Mouse (Mus musculus) naive thymus-derived CD4-positive, alpha-beta T cell, adult 5 months (primary cell): ENCODE data around the gene Aebp1. TPM values are rescaled to one million over a fixed set of nuclear protein-coding genes. Genes with fewer than 3 reads are reported as not detected.

Experiments
- polyA plus RNA-seq: library from polyadenylated mRNA; unstranded; fragments of 100-300 nt; shearing (Covaris generic); gene quantifications from one replicate; pipeline ENCODE4 v1.2.1, GENCODE M21; 2017

Gene Aebp1
- polyA plus RNA-seq: 0.14 TPM

DNA sequence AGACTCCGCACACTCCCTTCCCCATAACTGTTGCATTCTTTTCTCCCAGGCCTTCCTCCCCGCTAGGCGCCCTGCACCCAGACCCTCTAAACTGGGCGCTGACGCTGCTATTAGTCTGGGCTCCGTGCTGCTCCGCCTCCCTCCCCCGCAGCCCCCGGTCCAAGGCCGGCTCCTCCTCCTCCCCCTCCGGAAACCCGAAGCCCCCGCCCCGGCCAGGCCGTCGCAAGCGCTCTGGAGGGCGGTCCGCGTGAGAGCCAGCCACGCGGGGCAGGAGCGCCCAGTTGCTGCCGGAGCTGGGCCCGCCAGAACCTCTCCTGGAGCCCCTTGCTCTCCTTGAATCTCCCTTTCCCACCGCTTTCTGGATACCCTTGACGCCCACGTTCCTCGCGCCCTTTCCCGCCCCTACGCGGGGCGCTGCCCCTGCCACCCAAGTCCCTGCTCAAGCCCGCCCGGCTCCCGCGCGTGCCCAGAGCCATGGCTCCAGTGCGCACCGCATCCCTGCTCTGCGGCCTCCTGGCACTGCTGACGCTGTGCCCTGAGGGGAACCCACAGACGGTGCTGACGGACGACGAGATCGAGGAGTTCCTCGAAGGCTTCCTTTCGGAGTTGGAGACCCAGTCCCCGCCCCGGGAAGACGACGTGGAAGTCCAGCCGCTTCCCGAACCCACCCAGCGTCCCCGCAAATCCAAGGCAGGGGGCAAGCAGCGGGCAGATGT, at the start of gene Aebp1:
Gene Aebp1 (plus strand): TSS at position 270 of the 716 bp plus-strand sequence.

DNA sequence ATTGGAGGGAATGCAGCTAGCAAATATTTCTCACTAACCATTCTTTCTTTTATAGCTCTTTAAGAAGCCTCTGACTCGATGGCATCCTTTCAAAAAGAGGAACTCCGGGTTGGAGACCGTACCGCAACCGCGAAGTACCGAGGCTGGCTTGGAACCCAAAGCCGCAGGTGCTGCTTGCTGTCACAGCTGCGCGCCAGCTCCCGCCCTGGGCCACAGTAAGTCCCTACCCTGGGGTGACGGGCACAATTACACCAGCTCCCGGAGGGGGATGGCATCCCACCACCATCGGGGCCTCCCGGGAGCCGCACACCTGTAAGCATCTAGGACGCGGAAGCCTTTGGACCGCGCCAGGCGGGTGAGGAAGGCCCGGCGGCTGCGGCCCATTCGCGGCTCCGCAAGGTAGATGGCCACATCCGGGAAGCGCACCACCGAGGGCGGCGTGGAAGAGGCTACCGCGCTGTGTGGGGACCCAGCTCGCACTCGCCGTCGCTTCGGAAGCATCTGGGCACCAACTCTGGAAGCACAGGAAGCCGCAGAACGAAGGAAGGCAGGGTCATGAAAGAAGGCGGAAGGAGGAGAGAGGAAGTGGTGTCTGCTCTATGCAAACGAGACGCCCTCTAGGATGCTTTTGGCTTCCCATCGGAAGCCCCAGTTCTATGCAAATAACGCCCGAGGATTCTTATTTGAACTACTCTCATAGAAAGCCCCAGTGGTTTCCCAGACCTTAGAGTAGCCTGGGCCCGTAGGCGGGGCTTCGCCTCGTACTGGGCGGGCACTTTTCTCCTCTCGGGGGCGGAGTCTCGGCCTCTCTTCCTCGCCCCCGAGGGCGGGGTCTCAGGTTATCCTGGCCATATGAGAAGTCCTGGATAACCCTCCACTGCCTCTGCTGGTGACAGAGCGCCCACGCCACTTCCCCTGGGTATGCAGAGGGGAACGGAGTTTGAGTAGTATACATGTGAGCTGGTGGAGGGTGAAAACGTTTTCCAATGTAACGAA, 24.2 kb upstream of the Aebp1 start, which contains the start of gene Polm:
Gene Polm (minus strand): TSS at position 766 of the 996 bp plus-strand sequence.

DNA sequence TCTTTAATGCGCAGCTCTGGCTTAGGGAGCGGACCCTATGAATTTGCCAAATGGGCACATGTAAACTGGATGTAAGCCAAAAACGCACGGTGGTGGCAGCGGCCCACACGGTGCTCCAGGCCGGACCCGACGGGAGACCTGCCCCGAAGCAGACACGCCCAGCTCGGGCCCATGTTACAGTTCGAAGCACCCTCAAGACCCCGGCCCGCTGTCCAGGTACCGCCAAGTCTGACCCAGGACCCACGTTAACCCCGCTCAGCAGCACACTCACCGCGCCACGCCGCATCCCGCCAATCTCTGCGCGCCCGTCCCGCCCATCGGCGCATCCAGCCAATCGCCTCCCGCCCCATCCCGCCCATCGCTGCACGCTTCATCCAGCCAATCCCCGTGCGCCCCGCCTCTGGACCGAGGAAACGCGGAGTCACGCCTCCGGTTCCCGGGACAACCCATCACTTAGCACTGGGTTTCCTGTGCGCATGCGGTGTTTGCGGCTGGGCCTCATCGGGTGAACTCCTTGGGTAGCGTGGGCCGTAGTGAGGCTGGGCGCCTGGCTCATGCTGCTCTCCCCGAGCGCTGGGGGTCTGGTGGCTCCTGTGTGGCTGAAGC, 16.3 kb downstream of the Aebp1 start, which contains the start of gene Pold2:
Gene Pold2 (minus strand): TSS at position 372 of the 606 bp plus-strand sequence.

DNA sequence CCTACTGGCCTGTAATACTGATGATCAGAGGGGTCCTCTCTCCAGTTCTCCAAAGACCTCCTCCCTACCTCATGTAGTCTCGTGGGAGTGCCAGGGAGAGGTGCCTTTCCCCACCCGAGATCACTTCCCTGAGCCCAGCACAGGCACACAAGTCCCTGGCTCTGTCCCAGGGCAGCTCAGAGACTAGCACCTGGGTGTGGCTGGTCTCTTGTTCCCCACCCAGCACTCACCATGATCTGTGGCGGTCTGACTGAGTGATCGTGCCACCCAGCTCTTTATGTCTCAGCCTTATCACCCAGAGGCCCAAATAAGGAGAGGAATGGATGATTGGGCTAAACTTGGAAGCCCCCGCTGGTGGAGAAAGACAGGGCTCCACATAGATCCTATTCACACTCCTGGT, 36.8 kb downstream of the Aebp1 start, which contains the start of gene Myl7:
Gene Myl7 (minus strand): TSS at position 252 of the 400 bp plus-strand sequence.

Other genes with a start within 250 kb of the Aebp1 start
- gene Mrps24, start 146.3 kb upstream of the Aebp1 start, polyA plus RNA-seq: 121 TPM
- 29.8 TPM for gene Urgcp, start 99.6 kb upstream of the Aebp1 start, polyA plus RNA-seq
- 163 TPM for gene Dbnl, start 73.5 kb upstream of the Aebp1 start, polyA plus RNA-seq
- 2.5 TPM for gene Pgam2, start 58.2 kb upstream of the Aebp1 start, polyA plus RNA-seq
- gene Polm, start 23.9 kb upstream of the Aebp1 start, polyA plus RNA-seq: 12.9 TPM
- gene Pold2, start 16.3 kb downstream of the Aebp1 start, polyA plus RNA-seq: 70.6 TPM
- not detected for gene Myl7, start 36.8 kb downstream of the Aebp1 start, polyA plus RNA-seq
- gene Gck, start 88.1 kb downstream of the Aebp1 start, polyA plus RNA-seq: not detected
- 34.7 TPM for gene Ykt6, start 93.7 kb downstream of the Aebp1 start, polyA plus RNA-seq
- 4.0 TPM for gene Camk2b, start 204.4 kb downstream of the Aebp1 start, polyA plus RNA-seq